Mouse (Mus musculus) testis, postnatal 14 days (tissue): ENCODE measurements at regions not wholly inside any gene's neighbourhood (a gene's known extent, or its start where the extent isn't known, plus 50 kb on each side); places are given as distances from the start of the nearest gene placed in this dataset.

Experiments used
- DNase-seq: peaks from one replicate; pipeline ENCODE4 v3.0.0; 2021; ENCODE audit warnings: low spot score

- DNase-seq: no peak
Observed at GRCm38 (mm10) chr1:177568056-177568816, 126.1 kb downstream of the Zbtb18 start.

DNA sequence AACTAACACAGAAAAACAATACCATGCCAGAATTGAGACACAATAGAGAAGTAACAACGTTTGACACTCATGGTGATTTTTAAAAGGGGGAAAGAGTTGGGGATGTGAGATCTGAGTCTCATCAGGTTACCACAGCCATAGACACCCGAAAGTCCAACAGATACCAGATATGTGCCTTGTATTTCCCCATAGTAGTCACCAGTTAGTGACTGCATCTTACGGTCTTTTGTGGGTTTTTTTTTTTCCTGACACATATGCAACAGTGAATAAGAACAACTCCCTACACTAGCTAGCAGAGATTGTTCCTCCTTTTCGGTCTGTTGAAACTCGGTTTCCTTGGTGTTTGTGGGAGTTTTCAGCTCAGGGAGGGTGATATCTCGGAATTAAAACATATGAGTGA, 127.4 kb downstream of the Zbtb18 start:
- DNase-seq: no peak

GRCm38 (mm10) chr1:177573017-177573725, 131.0 kb downstream of the Zbtb18 start:
- no peak for DNase-seq

DNA sequence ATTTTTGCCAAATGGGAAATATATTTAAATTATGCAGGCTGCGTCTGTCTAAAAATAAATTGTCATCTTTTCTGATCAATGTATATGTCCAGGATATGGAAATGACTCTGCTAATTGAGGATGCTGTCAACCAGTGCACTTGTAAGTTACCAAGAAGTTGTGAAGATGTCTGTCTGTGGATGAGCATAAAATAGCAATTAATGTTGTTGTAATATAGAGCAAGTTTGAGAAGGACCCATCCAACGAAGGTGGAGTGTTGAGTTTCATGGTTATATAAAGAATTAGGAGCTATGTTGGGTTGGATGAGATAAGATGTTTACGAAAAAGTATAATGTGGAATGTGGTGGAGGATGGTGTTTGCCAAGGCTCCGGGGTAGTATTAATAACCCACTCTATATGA, 131.6 kb downstream of the Zbtb18 start:
- DNase-seq: no peak

- no peak for DNase-seq
Observed at GRCm38 (mm10) chr1:177574312-177574711, 132.2 kb downstream of the Zbtb18 start.

GRCm38 (mm10) chr1:177584302-177584886, 142.2 kb downstream of the Zbtb18 start:
- no peak for DNase-seq

GRCm38 (mm10) chr1:177585320-177585719, 143.2 kb downstream of the Zbtb18 start:
- DNase-seq: no peak

DNA sequence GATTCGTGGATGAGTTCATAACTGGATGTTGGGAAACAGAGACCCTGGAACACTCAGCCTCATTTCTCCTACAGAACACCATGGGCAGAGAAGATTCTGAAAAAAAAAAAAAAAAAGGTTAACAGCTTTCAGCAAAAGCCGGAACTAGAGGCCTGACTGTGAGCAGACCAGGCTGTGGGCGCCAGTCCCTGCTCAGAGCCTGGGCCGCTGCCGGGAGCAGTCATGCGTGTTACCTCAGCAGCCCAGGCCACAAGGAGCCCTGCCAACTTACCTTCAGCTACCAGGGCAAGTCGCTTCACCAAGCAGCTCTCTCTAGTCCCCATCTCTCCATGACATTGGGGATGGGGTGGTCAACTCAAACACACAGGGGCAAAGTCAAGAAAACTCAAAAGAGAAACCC, 140.6 kb upstream of the 1700016C15Rik start:
- no peak for DNase-seq

- no peak for DNase-seq
Observed at GRCm38 (mm10) chr1:177589656-177590055, 140.0 kb upstream of the 1700016C15Rik start.

GRCm38 (mm10) chr1:177591742-177592141, 137.9 kb upstream of the 1700016C15Rik start:
- DNase-seq: no peak

GRCm38 (mm10) chr1:177592337-177592736, 137.3 kb upstream of the 1700016C15Rik start:
- no peak for DNase-seq

- no peak for DNase-seq
Observed at GRCm38 (mm10) chr1:177594341-177594740, 135.3 kb upstream of the 1700016C15Rik start.

- no peak for DNase-seq
Observed at GRCm38 (mm10) chr1:177595326-177595914, 134.2 kb upstream of the 1700016C15Rik start.

DNA sequence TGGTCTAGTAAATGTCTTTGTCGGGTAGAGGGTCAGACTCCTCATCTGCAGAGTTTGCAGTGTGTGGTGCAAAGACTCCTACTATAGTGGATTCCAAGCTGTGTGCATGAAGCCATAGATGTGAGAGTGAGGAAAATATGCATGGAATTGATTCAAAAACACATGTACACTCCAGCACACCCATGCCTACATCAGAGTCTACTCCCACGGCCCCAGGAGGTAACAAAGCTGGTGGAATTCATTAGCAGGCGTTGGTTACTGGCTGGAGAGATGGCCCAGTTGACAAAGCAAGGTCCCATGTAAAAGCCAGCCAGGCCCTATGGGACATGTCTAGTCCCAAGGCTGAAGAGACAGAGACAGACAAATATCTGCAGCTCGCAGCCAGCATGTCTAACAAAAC, 132.6 kb upstream of the 1700016C15Rik start:
- no peak for DNase-seq

DNA sequence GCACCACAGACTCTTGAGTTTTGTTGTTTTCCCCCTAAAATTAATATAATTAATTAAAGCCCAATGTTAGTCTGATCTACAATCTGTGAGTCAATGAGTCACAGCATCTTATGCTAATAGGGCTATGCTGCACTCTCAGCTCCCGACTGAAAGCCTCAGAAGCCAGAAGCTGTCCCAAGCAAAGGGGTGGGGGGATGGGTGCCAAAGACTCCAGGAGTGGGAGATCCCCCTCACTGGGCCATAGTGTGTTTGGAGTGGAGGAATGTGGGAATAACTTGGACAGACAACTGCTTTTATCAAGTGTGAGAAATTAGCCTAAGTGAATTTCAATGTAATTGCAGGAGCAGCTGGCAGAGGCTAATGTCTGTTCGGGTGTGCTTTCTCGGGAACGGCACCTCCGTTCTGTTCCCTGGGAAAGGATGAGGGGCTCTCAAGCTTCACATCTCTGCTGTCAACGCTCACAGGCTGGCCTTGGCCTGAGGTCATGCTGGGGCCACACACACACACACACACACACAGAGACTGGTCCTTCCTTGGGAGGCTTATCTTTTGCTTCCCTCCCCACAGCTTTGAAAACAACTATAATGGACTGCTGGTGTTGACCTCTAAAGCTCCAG, 124.2 kb upstream of the 1700016C15Rik start:
- no peak for DNase-seq

- no peak for DNase-seq
Observed at GRCm38 (mm10) chr1:177607565-177607964, 122.0 kb upstream of the 1700016C15Rik start.

GRCm38 (mm10) chr1:177608551-177609020, 121.0 kb upstream of the 1700016C15Rik start:
- no peak for DNase-seq

DNA sequence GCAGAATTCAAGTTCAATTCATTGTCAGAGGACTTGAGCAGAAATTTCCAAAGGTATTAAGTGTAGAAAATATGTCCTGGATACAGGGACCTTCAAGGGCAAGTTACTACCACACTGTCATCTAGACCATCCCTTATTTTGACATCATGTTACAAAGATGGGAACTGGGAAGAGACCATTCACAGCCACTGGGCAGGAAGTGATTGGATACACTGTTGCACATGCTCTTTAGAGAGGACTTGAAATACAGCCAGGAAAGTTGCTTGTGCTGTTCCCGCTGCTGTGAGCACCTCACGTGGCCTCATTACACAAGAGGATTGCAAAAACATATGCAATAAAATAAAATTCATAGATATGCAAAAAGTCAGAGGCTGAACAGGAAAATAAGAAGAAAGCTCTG, 120.4 kb upstream of the 1700016C15Rik start:
- DNase-seq: peak; percentile 52

- DNase-seq: no peak
Observed at GRCm38 (mm10) chr1:177609683-177610082, 119.9 kb upstream of the 1700016C15Rik start.

DNA sequence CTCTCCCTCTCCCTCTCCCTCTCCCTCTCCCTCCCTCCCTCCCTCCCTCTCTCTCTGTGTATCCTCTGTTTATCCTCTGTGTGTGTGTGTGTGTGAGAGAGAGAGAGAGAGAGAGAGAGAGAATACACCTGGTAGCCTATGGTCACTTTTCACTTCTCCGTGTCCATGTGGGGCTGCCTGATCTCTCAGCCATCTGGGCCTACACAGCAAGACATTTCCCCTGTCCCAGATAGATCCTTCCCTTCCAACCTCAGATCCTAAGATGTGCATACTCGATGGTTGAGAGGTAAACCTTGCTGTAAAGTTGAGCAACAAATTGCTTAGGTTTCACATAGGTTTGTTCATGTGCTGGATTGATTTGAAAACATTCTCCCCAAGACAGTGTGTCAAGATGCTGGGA, 119.5 kb upstream of the 1700016C15Rik start:
- no peak for DNase-seq

- DNase-seq: no peak
Observed at GRCm38 (mm10) chr1:177612546-177612945, 117.1 kb upstream of the 1700016C15Rik start.

DNA sequence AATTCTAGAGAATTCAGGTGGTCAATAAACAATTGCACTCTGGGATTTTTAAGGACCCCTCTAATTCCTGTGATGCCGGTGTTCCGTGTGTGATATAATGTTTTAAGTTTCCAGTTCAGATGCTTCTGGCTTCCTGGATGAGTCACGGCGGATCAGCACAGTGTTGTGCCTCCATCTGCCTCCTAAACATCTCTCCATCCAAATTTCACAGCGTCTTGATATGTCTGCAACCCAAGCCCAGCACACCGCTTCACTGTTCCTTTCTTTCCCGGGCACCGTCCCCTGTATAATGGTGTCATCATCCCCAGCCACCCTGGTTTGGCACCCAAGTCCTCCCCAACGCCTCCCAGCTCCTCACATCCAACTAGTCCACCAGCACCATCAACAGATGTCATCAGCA, 114.0 kb upstream of the 1700016C15Rik start:
- DNase-seq: no peak
